Mouse (Mus musculus): ENCODE measurements around the gene Prdx6. TPM values are rescaled to one million over a fixed set of nuclear protein-coding genes. Genes with fewer than 3 reads are reported as not detected.

The Prdx6 gene
- total RNA-seq, 2 experiments from 2014 or later: 321 to 326 TPM

GRCm38 (mm10) chr1:161268116-161268515 lies 17.1 kb upstream of the Prdx6 start:
- DNase-seq (ENCODE audit: extremely low spot score in 1 of 2, low spot score in 2 of 2): no peak
- TF ChIP-seq CTCF (IDR thresholded peaks at IDR 0.05): no peak
- no peak overlapping the region for H3K4me3 ChIP-seq
- H3K27ac ChIP-seq: no peak overlapping the region
- intact Hi-C loops (cut with DNase I): no loop called here

- intact Hi-C loops (cut with DNase I): no loop called here
- no peak overlapping the region for H3K27ac ChIP-seq
- DNase-seq (ENCODE audit: extremely low spot score in 1 of 2, low spot score in 2 of 2): no peak
- TF ChIP-seq CTCF (IDR thresholded peaks at IDR 0.05): no peak
- H3K4me3 ChIP-seq: no peak overlapping the region
These were observed 13.9 kb upstream of the Prdx6 start for GRCm38 (mm10) chr1:161264961-161265360.

GRCm38 (mm10) chr1:161263584-161263983 lies 12.6 kb upstream of the Prdx6 start:
- no peak for DNase-seq (ENCODE audit: extremely low spot score in 1 of 2, low spot score in 2 of 2)
- Histone ChIP-seq H3K27ac (no peak overlapping the region), H3K4me3 (no peak overlapping the region)
- TF ChIP-seq CTCF (IDR thresholded peaks at IDR 0.05): no peak
- intact Hi-C loops (cut with DNase I): no loop called here

- intact Hi-C loops (cut with DNase I): no loop called here
- Histone ChIP-seq H3K27ac (no peak overlapping the region), H3K4me3 (no peak overlapping the region)
- TF ChIP-seq CTCF (IDR thresholded peaks at IDR 0.05): no peak
- no peak for DNase-seq (ENCODE audit: extremely low spot score in 1 of 2, low spot score in 2 of 2)
These were observed 11.5 kb upstream of the Prdx6 start for GRCm38 (mm10) chr1:161262542-161262941.

- no peak for TF ChIP-seq CTCF (IDR thresholded peaks at IDR 0.05)
- intact Hi-C loops (cut with DNase I): no loop called here
- no peak for DNase-seq (ENCODE audit: extremely low spot score in 1 of 2, low spot score in 2 of 2)
- no peak overlapping the region for H3K4me3 ChIP-seq
- H3K27ac ChIP-seq: no peak overlapping the region
These were observed 9.7 kb upstream of the Prdx6 start for GRCm38 (mm10) chr1:161260761-161261160.

- no peak for TF ChIP-seq CTCF (IDR thresholded peaks at IDR 0.05)
- DNase-seq (ENCODE audit: extremely low spot score in 1 of 2, low spot score in 2 of 2): no peak
- intact Hi-C loops (cut with DNase I): no loop called here
- H3K4me3 ChIP-seq: no peak overlapping the region
- no peak overlapping the region for H3K27ac ChIP-seq
These were observed 8.1 kb upstream of the Prdx6 start for GRCm38 (mm10) chr1:161259142-161259541.

- intact Hi-C loops (cut with DNase I): no loop called here
- DNase-seq (ENCODE audit: extremely low spot score in 1 of 2, low spot score in 2 of 2): no peak
- no peak for TF ChIP-seq CTCF (IDR thresholded peaks at IDR 0.05)
- no peak overlapping the region for H3K27ac ChIP-seq
- no peak overlapping the region for H3K4me3 ChIP-seq
These were observed 7.3 kb upstream of the Prdx6 start for GRCm38 (mm10) chr1:161258331-161258730.

- intact Hi-C loops (cut with DNase I): no loop called here
- no peak overlapping the region for H3K4me3 ChIP-seq
These were observed 5.9 kb upstream of the Prdx6 start for GRCm38 (mm10) chr1:161256918-161257317.

GRCm38 (mm10) chr1:161254361-161254760 lies 3.3 kb upstream of the Prdx6 start:
- Histone ChIP-seq H3K27ac (no peak overlapping the region), H3K4me3 (no peak overlapping the region)
- intact Hi-C loops (cut with DNase I): loop anchor here (5.0 kb wide), 1 partner anchor 122 kb away; the partner anchor contains the start of gene Klhl20
- no peak for DNase-seq (ENCODE audit: extremely low spot score in 1 of 2, low spot score in 2 of 2)
- TF ChIP-seq CTCF (IDR thresholded peaks at IDR 0.05): peak; percentile 1; the same call in 1 of the 2 replicates

More at GRCm38 (mm10) chr1:161256918-161257317, 5.9 kb upstream of the Prdx6 start:
- no peak for DNase-seq (ENCODE audit: extremely low spot score in 1 of 2, low spot score in 2 of 2)
- TF ChIP-seq CTCF (IDR thresholded peaks at IDR 0.05): no peak
- H3K27ac ChIP-seq: no peak overlapping the region

- Histone ChIP-seq H3K27ac (no peak overlapping the region), H3K4me3 (no peak overlapping the region)
- intact Hi-C loops (cut with DNase I): loop anchor here (5.0 kb wide), 1 partner anchor 121 kb away; the partner anchor contains the start of gene Klhl20
- no peak for TF ChIP-seq CTCF (IDR thresholded peaks at IDR 0.05)
- no peak for DNase-seq (ENCODE audit: extremely low spot score in 1 of 2, low spot score in 2 of 2)
These were observed 1.9 kb upstream of the Prdx6 start for GRCm38 (mm10) chr1:161252901-161253300.

GRCm38 (mm10) chr1:161252365-161252764 lies 1.3 kb upstream of the Prdx6 start:
- no peak overlapping the region for H3K4me3 ChIP-seq
- intact Hi-C loops (cut with DNase I): loop anchor here (5.0 kb wide), 1 partner anchor 120 kb away; the partner anchor contains the start of gene Klhl20
- DNase-seq (ENCODE audit: extremely low spot score in 1 of 2, low spot score in 2 of 2): no peak
- no peak for TF ChIP-seq CTCF (IDR thresholded peaks at IDR 0.05)
- H3K27ac ChIP-seq: no peak overlapping the region

GRCm38 (mm10) chr1:161251417-161252265 lies 622 bp upstream of the Prdx6 start:
- Histone ChIP-seq H3K27ac (peak overlapping the region; percentile 58; the same call in 1 of the 2 replicates), H3K4me3 (peak overlapping the region; percentile 95)
- no peak for DNase-seq (ENCODE audit: extremely low spot score in 1 of 2, low spot score in 2 of 2)
- TF ChIP-seq CTCF (IDR thresholded peaks at IDR 0.05): no peak
- intact Hi-C loops (cut with DNase I): loop anchor here (5.0 kb wide), 1 partner anchor 119 kb away; the partner anchor contains the start of gene Klhl20
